Mouse (Mus musculus) heart, embryonic 14.5 days (tissue): ENCODE measurements around the gene Pde3a. TPM values are rescaled to one million over a fixed set of nuclear protein-coding genes. Genes with fewer than 3 reads are reported as not detected.

Experiments used
- ATAC-seq: fragments of 200-750 bp; cut with Nextera tagmentation; 2 replicates; pipeline ENCODE4 v1.8.0; 2017; ENCODE audit warnings: low read depth, moderate TSS enrichment; ENCODE audit not compliant: insufficient number of reproducible peaks, insufficient read depth, low FRiP score
- H3K27ac ChIP-seq, 2 experiments: fragments of 200-500 bp in 1 of 2; fragments of 300-500 bp in 1 of 2; sonication (generic) in 1 of 2; replicated peaks in 1 of 2; 2 replicates each; pipeline ENCODE4 v1.5.1; 2012 to 2014; ENCODE audit warnings: low read depth in 2 of 2, low read length in 2 of 2, control low read depth in 1 of 2, mild to moderate bottlenecking in 1 of 2, mixed read lengths in 1 of 2; ENCODE audit not compliant: control insufficient read depth in 1 of 2, insufficient read depth in 1 of 2
- H3K27me3 ChIP-seq: fragments of 300-500 bp; sonication (generic); 2 replicates; pipeline ENCODE4 v1.6.1; 2014; ENCODE audit warnings: mild to moderate bottlenecking, low read length, control low read depth; ENCODE audit not compliant: control insufficient read depth, insufficient read depth
- H3K36me3 ChIP-seq: fragments of 300-500 bp; sonication (generic); 2 replicates; pipeline ENCODE4 v1.6.1; 2014; ENCODE audit warnings: mild to moderate bottlenecking, control low read depth, low read length, mixed read lengths; ENCODE audit not compliant: control insufficient read depth, insufficient read depth
- H3K4me1 ChIP-seq, 2 experiments: fragments of 200-500 bp in 1 of 2; fragments of 300-500 bp in 1 of 2; sonication (generic) in 1 of 2; 2 replicates each; pipeline ENCODE4 v1.6.1; 2012 to 2014; ENCODE audit warnings: low read length in 2 of 2, control low read depth in 1 of 2, mixed read lengths in 1 of 2; ENCODE audit not compliant: control insufficient read depth in 2 of 2, insufficient read depth in 2 of 2
- H3K4me2 ChIP-seq: fragments of 300-500 bp; sonication (generic); 2 replicates; pipeline ENCODE4 v1.6.1; 2014; ENCODE audit warnings: mild to moderate bottlenecking, low read length
- H3K4me3 ChIP-seq, 2 experiments: fragments of 200-500 bp in 1 of 2; fragments of 300-500 bp in 1 of 2; sonication (generic) in 1 of 2; 2 replicates each; pipeline ENCODE4 v1.5.1; 2012 to 2014; ENCODE audit warnings: low read length in 2 of 2, mild to moderate bottlenecking in 2 of 2, control low read depth in 1 of 2, low read depth in 1 of 2, moderate library complexity in 1 of 2; ENCODE audit not compliant: control insufficient read depth in 1 of 2, insufficient read depth in 1 of 2
- H3K9ac ChIP-seq: fragments of 300-500 bp; sonication (generic); 2 replicates; pipeline ENCODE4 v1.6.1; 2014; ENCODE audit warnings: mild to moderate bottlenecking, low read length
- H3K9me3 ChIP-seq: fragments of 300-500 bp; sonication (generic); 2 replicates; pipeline ENCODE4 v1.6.1; 2016; ENCODE audit warnings: low read length, control low read depth; ENCODE audit not compliant: control insufficient read depth
- WGBS: fragments of 180-500 bp; shearing (Covaris S2); extraction: QIAGEN DNeasy Blood & Tissue Kit; methylation state at CpG from one replicate; pipeline ENCODE4 v1.1.7; 2014; 5-methylcytosine and 5-hydroxymethylcytosine counted together
- polyA plus RNA-seq: library from polyadenylated mRNA; unstranded; fragments of >200 nt; fragmentation: Nextera tagmentation; extraction: Ambion mirVana; gene quantifications from 2 replicates; pipeline ENCODE4 v1.2.1, GENCODE M21; 2014

Gene Pde3a
- polyA plus RNA-seq: 14.7 and 14.8 TPM in 2 replicates

- H3K36me3 ChIP-seq: peaks cover 6% of the 10 kb centered on the region; the same call in 1 of the 2 replicates
- H3K9ac ChIP-seq: peak within 1 kb of the TSS; percentile 93
- H3K4me1 ChIP-seq: peaks cover 4 to 22% of the 10 kb centered on the region in 2 experiments; a peak in 3 of 4 replicates
- H3K4me3 ChIP-seq: peak within 1 kb of the TSS; percentile 88 to 91
- 0% methylated on average over 26 of the region's 28 CpGs for WGBS
- no peaks in the 10 kb centered on the region for H3K27me3 ChIP-seq
- H3K9me3 ChIP-seq: no peaks in the 10 kb centered on the region
- H3K4me2 ChIP-seq: peak within 1 kb of the TSS; percentile 73
- H3K27ac ChIP-seq: peak within 1 kb of the TSS; percentile 79 to 89
- peak; percentile 25; the same call in 1 of the 2 replicates for ATAC-seq
Measured at GRCm38 (mm10) chr6:141248691-141249584, at the start of gene Pde3a. Pde3a (plus strand) TSS chr6:141249269.

- no peak overlapping the region for H3K4me2 ChIP-seq
- H3K9me3 ChIP-seq: 0 out of 2 replicates have a peak, but pooled peaks cover 2% of the 10 kb centered on the region
- H3K27me3 ChIP-seq: no peaks in the 10 kb centered on the region
- H3K4me1 ChIP-seq: no peaks in the 10 kb centered on the region
- no peak overlapping the region for H3K4me3 ChIP-seq
- no peaks in the 10 kb centered on the region for H3K36me3 ChIP-seq
- ATAC-seq: no peak
- H3K27ac ChIP-seq: no peak overlapping the region
- H3K9ac ChIP-seq: no peak overlapping the region
Measured at GRCm38 (mm10) chr6:141200173-141200615, 48.9 kb upstream of the Pde3a start.

GRCm38 (mm10) chr6:141207531-141207930 is 41.5 kb upstream of the Pde3a start:
- H3K36me3 ChIP-seq: no peaks in the 10 kb centered on the region
- H3K27me3 ChIP-seq: no peaks in the 10 kb centered on the region
- ATAC-seq: no peak
- H3K4me1 ChIP-seq: no peaks in the 10 kb centered on the region
- no peak overlapping the region for H3K4me3 ChIP-seq
- no peaks in the 10 kb centered on the region for H3K9me3 ChIP-seq
- no peak overlapping the region for H3K9ac ChIP-seq
- no peak overlapping the region for H3K27ac ChIP-seq
- no peak overlapping the region for H3K4me2 ChIP-seq
- WGBS: 76% methylated on average over 6 of the region's 6 CpGs

GRCm38 (mm10) chr6:141208283-141208872 is 40.7 kb upstream of the Pde3a start:
- Histone ChIP-seq H3K9ac (no peak overlapping the region), H3K27ac (no peak overlapping the region), H3K9me3 (no peaks in the 10 kb centered on the region), H3K27me3 (no peaks in the 10 kb centered on the region), H3K36me3 (no peaks in the 10 kb centered on the region), H3K4me2 (no peak overlapping the region), H3K4me3 (no peak overlapping the region), H3K4me1 (no peaks in the 10 kb centered on the region)
- WGBS: 55% methylated on average over 1 of the region's 1 CpGs
- no peak for ATAC-seq

- Histone ChIP-seq H3K27ac (no peak overlapping the region), H3K4me1 (no peaks in the 10 kb centered on the region), H3K36me3 (no peaks in the 10 kb centered on the region), H3K9ac (no peak overlapping the region), H3K9me3 (no peaks in the 10 kb centered on the region), H3K27me3 (no peaks in the 10 kb centered on the region), H3K4me2 (no peak overlapping the region), H3K4me3 (no peak overlapping the region)
- 79% methylated on average over 3 of the region's 3 CpGs for WGBS
- ATAC-seq: no peak
Measured at GRCm38 (mm10) chr6:141210021-141210420, 39.0 kb upstream of the Pde3a start.

GRCm38 (mm10) chr6:141221081-141221480 is 28.0 kb upstream of the Pde3a start:
- no peaks in the 10 kb centered on the region for H3K4me1 ChIP-seq
- 67% methylated on average over 3 of the region's 3 CpGs for WGBS
- no peak for ATAC-seq
- H3K4me3 ChIP-seq: no peak overlapping the region
- no peak overlapping the region for H3K9ac ChIP-seq
- H3K9me3 ChIP-seq: no peaks in the 10 kb centered on the region
- H3K4me2 ChIP-seq: no peak overlapping the region
- no peaks in the 10 kb centered on the region for H3K27me3 ChIP-seq
- no peak overlapping the region for H3K27ac ChIP-seq
- H3K36me3 ChIP-seq: no peaks in the 10 kb centered on the region

GRCm38 (mm10) chr6:141226851-141227657 is 22.0 kb upstream of the Pde3a start:
- Histone ChIP-seq H3K9me3 (no peaks in the 10 kb centered on the region), H3K36me3 (no peaks in the 10 kb centered on the region), H3K27ac (no peak overlapping the region), H3K27me3 (no peaks in the 10 kb centered on the region), H3K4me3 (no peak overlapping the region), H3K4me2 (no peak overlapping the region), H3K4me1 (no peaks in the 10 kb centered on the region), H3K9ac (no peak overlapping the region)
- ATAC-seq: no peak
- WGBS: 77% methylated on average over 15 of the region's 15 CpGs
